Mouse (Mus musculus) erythroid progenitor cell, adult 5-6 weeks (primary cell): ENCODE data around the gene Gfra1. TPM values are rescaled to one million over a fixed set of nuclear protein-coding genes. Genes with fewer than 3 reads are reported as not detected.

Experiments
- ATAC-seq: replicated peaks from 2 replicates; pipeline ENCODE4 v1.8.0; 2016; ENCODE audit warnings: moderate number of reproducible peaks, mild to moderate bottlenecking, moderate TSS enrichment, inconsistent platforms; ENCODE audit not compliant: poor library complexity, low FRiP score, severe bottlenecking
- total RNA-seq, 2 experiments: library from RNA; stranded (forward) in 1 of 2; stranded (reverse) in 1 of 2; fragments of 150-400 nt in 1 of 2; fragments of 186-747, 209-891 nt in 1 of 2; gene quantifications; 2 replicates each; pipeline versions ENCODE4 v1.2.3 to v1.2.4; 2015 to 2017; ENCODE audit warnings: low replicate concordance in 2 of 2

Gene Gfra1
- total RNA-seq, 2 experiments from 2014 or later, result 1.2 to 5.9 TPM

DNA sequence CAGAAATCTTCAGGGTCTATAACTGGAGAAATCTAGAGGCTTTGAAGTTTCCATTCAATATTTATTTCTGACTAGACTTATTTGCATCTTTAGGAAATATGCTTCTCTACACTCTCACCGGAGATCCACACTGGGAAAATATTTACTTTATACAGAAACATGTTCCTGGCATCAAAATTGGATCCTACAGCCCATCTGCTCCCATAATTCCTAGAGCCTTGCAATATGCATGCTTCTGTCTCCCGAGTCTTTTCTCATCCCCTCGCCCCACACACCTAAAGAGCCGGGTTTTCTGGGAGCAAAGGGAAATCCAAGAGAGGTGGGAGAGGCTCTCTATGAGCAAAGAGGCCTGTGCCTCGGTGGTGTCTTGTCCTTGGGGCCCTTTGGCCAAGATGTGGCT is 184.9 kb downstream of the Gfra1 start:
- ATAC-seq, result no peak

DNA sequence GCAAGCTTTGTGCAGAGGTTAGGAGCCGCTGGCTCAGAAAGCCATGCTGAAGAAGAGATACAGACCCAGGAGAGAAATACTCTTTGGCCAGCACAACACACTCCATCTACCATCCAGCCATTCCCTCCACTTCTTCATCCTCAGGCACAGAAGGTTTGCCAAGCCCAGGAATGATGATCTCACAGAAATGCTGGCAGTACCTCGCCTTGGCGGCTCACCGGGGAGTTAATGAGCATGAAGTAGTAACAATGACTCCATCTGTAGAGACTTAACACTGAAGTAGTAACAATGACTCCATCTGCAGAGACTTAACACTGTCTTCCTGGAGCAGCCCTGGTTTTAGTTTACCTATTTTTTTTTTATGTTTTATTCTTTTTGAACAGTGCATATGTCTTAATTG is 187.2 kb downstream of the Gfra1 start:
- no peak for ATAC-seq

DNA sequence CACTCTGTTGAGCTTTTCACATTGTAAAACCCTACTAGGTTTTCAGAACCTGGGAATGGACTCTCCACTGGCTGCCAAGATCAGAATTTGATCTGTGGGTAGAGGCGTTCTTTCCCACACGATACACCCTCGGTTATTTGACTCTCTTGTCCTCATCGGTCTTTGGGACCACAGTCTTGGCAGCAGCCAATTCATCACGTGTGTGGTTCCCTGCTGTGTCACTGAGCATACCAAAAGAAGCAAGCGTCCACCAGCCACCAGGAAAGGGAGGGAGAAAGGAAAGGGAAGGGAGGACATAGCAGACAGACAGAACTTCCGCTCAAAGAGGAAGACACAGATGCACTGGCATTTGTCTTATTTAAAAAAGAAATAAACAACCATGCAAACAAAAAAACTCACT is 189.1 kb downstream of the Gfra1 start:
- ATAC-seq, result no peak

DNA sequence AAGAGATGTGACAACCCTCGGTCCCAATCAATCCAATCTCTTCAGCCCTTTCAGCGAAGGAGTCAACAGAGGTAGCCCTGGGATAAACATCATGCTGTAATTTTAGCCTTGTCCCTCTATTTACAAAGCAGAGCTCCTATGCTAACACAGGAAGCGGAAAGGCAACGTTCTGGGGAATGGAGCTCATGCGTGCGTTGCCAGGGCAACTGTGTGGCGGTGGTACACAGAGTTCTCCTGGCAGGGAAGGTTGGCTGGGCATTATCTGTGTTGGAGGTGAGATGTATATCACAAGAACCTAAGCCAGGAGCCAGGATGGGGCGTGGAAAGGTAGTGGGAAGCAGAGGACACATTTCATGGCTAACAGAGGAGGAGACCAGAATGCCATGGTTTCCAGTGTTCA is 194.8 kb downstream of the Gfra1 start:
- ATAC-seq, result no peak

DNA sequence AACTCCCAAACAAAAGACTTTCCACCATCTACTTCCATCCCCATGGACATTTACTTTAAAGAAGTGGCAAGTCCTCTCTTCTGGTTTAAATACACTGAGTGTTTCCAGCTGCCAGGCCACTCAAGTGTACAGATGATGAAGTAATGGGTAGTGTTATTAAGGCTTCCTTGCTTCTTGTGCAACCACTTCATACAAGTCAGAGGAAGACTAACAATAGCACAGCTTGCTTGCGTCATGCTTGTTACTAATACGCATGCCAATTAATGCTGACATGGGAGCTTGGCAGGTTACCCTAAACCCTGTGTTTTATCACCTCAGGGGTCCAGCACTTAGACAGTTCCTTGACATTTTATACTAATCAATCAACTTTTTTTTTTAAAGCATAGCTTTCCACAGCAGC is 196.5 kb downstream of the Gfra1 start:
- no peak for ATAC-seq

DNA sequence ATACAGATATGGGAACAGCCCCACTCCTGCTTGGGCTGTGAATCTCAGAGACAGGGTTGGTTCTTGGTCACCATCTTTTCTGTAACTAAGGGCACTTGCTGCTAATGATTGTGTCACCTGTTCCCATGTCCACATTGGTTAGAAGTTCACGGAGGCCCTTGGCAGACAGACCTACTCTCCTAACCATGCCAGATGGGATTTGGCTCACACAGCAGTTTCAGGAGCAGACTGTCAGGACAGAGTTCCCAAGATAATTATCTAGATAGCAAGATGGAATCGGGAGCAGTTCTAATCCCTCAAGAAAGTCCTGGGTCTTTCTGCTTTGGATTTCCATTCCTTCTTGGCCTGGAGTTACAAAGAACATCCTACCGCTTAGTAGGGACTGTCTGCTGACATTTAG is 199.2 kb downstream of the Gfra1 start:
- ATAC-seq, result no peak

DNA sequence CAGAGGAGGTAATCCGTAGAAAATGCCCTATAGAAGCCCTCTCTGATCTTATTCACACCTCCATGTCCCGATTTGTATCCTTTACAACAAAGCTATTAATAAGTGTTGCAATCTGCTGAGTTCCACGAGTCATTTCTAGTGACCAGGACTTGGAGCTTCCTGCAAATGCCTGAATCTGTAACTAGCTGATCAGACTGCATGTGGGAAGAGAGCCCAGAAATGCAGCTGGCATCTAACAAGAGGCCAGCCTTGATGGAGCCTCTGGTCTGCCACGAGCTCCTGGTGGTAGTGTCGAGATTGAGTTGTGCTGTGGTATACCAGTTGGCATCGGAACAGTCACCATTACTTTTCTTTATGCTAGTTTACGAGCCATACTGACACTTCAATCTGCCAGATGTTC is 200.3 kb downstream of the Gfra1 start:
- ATAC-seq, result no peak

DNA sequence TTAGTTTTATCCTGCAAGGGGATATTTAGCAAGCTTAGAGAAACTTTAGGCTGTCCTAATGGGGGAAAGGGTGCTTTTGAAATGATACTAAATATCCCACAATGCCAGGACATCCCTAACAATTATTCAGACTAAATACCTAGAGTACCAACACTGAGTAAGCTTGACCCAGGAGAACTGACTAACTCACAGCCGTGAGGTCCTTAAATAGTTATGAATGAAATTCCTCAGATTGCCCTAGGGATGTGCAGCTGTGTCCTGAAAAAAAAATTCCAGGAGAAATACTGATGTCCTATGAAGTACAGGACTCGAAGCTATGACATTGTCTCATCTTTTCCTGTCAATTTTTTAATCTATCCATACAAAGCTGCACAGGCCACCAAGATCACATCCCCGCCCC is 201.5 kb downstream of the Gfra1 start:
- no peak for ATAC-seq

DNA sequence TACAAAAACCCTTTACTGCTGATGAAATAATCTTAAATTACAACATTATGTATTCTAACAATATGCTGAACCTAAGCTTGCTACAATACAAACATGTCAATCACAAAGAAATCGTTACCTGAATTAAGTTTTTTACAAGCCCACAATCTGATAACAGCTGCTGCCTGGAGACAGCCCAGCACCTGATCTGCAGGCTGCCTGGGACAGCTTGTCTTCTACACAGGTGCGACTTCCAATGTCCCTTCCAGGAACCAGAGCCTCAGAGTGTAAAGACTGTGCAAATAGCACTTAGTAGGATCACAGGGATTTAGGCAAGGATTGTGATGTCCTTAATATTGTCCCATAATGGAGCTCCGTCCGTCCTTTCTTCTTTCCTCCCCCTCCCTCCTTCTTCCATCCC is 204.0 kb downstream of the Gfra1 start:
- ATAC-seq, result no peak

DNA sequence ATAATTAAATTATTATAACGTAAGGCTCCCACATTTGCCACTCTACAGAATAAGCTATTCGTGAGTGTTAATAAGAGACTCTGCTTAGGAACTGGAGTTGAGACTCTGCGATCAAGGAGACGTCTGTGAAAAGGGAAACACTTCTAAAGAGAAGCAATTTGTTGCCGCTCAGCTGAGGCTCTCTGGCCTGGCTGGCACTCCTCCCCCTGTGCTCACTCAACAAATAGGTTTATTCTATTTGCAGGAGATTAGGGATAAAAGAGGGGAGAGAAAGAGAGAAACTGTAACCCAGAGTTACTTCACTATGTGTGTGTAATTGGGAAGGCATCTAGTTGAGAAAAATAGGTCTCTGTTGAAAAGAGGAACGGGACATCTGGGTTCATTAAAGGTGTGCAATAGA is 204.6 kb downstream of the Gfra1 start:
- no peak for ATAC-seq

DNA sequence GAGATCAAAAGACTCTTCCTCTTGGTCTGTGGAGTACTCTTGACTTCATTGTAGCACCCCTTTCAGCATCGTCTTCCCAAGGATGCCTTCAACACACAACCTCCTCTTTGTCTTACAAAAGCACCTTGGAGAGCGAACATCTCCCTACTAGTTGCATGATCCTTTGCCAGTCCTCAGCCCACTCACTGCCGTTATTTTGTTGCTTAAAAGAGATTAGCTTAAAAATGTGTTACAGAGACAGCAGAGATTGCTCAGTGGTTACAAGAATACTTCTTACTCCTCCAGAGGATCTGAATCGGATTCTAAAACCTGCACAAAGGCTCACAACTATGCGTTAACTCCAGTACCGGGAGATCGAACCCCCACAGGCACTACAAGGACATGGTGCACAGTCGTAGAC is 205.5 kb downstream of the Gfra1 start:
- ATAC-seq, result no peak

DNA sequence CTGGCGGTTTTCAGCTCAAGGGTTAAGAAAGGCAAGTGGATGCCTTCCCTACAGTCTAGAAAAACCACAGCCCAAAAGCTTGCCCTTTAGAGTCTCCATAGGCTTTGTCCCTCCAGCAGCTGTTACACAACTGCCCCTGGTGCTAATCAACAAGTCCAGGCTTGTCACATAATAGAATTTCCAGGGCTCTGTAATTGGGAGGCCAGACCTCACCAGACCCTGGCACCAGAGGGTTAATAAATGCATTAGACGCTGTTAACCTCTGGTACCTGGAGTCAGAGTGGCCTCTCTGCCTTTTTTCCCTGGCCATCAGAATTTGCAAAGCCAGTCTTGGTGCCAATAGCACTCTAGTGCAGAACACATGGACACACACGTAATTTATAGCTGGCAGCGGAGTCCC is 211.6 kb downstream of the Gfra1 start:
- no peak for ATAC-seq

DNA sequence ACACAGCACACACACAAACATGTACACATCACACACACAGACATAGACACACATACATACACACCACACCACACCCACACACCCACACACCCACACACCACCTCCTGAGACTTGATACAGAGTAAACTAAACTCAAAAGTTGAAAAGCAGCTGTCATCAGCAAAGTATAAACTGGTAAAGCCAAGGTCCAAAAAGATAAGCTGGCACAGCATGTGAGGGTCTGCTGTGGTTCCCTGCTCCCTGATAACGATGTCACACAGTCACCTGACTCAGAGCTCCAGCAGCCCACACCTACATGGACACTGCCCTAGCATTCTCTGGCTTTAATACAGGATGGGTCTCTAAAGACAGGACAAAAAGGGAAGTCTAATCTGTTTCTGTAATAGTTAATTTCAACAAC is 212.1 kb downstream of the Gfra1 start:
- ATAC-seq, result peak; percentile 46; the same call in 1 of the 2 replicates

DNA sequence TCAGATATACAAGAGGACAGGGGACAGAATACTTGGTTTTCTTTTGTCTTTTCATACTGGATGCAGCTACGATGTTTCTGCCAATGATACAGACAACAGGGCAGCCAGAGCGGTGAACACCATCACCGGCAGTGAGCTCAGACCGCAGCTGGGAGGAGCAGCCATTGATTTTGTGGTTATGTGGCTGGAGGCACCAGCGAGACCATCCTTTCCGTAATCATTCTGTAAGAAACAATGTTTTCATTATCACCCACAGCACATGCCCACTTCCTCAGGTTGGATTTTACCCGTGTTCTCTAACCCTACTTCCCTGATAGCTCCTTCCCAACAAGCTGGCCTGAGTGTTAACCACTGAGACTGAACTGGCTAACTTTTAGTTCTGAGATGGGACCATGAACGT is 217.4 kb downstream of the Gfra1 start:
- ATAC-seq, result no peak

DNA sequence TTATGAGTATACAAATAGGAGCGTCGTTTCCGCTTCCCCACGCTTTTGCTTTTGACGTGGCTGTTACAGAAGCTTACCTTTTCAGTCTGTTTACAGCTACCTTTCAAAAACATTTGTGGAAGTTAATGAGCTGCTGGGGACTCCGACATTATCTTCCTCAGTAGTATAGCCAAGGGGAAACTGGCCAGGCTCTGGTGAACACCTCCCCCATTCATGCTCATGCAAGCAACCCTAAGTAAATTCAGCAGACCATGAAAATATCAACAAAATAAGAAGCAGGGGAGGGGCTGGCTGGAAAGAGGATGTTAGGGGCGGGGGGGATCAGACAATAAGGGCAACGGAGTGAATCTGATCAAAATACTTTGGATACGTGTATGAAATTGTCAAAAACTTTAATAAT is 228.0 kb downstream of the Gfra1 start:
- ATAC-seq, result no peak

DNA sequence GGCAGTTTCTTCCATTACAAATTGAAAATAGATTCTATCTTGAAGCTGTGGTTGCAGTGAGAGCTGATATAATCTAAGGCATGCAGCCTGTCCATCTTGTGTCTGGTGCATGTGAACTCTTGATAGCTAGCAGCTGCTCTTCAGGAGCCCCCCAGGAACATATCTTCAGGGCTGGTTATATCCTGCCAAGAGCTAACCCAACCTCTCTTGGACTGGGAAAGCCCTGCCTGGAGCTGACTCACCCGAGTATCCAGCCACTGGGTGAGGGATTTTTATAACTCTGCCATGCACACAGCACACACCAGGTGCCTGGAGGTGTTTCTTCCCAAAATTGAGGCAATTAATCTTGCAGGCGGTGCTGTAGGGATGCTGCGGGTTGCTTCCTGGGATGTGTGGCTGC is 228.8 kb downstream of the Gfra1 start:
- ATAC-seq, result no peak

DNA sequence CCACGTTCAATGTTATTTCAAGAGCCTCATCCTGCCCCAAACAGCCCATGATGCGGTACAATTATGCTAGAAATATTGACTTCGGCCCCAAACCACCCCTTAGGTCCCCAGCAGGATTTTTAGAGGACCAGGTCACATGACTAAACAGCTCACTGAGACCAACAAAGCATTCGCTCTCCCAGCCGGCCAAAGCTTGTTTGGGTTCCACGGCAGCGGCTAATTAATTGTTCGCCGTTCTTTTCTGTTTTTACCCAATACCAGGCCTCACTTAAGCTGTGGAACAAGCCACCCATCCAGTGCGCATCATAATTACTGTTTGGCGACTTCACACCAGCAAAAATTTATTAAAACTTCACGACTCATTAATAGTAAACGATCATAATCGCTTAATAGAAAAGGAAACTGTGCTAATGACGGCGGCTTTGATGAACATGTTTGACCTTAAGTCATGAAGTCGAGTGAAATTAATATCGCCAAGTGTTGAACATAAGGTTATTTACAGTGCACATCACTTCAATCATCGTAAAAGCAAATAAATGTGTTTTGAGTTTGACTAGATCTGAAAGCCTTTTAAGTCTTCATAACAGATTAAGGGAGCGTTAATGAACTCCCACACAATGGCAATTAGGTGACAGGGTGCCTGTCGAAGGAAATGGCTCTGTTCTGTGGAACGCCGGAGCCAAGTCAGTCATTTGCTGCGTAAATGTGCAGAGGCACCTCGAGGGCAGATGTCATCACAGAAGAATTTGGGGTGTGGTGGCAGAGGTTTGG is 235.5 kb downstream of the Gfra1 start:
- ATAC-seq, result no peak

DNA sequence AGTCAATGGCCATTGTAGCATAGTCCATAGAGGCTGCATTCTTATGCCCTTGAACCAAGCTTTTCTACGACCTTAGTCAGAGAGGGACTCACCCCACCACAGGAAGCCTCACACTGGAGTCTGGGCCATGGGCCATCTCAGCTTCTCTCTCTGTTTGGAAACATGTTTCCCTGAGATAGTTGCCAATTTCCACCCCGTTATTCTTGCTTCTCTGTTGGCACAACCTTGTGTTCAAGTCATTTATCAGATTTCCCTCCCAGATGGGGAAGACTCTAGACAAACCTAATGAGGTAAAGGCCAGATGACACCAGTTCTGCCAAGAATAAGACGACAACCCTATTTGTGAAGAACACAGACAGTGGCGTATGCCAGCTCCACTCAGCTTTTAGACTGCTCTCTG is 238.1 kb downstream of the Gfra1 start:
- ATAC-seq, result no peak

DNA sequence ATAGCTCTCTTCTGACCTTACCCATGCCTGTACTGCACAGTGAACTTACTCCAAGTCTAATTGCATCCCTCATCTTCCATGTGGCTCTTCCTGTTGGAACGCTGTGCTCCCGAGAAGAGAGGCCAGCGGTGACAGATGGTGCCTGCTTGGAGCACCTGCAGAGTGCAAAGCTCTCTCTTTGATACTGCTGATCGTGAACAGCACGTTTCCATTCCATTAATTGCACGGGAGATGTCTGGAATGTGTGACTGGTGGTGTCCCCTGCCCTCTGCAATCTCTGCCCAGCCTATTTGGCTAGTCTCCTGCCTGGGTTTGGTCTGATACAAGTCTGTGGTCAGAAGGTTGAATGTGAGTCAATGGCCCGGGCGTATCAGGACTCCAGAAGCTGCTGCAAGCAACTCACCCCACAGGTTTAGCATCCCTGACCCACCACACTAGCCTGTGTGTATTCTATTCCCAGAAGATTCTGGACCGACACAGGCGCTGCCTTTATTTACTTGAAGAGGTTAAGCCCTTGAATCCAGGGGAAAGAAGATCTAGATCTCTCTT is 249.1 kb downstream of the Gfra1 start:
- ATAC-seq, result no peak

DNA sequence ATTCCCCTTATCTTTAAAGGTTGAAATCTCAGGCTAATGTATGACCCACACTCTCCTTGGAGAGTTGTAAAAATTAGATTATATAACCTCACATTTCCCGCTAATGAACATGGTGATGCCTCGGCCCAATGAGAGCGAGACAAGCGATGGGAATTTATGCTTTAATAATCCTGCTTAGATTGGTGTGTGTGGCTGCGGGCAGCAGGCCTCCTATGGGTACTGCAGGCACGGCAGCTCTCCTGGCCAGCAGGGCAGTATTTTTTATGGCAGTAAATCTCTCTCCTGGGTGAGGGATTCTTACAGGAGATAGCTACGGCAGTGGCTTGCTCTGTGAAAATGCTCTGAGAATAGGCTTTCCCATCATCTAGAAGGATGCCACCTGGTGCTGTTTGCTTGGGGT is 250.2 kb downstream of the Gfra1 start:
- ATAC-seq, result no peak

DNA sequence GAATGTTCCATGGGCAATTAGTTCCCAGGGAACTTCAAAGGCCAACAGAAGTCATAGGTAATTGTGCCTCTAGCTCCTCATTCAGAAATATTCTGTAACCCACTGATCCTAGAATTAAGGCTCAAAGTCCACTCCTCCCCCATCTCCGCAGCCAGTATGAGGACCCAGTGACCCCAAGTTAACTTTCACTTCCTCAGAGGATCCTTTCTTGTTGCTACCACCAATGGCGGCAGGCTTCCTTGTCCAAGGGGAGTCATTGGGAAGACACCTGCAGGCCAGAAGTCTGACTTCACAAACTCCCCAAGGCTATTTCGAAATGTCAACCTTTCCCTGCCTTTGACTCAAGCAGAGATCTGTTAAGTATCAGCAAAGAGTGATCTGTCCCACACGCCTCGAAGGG is 253.1 kb downstream of the Gfra1 start:
- ATAC-seq, result no peak

DNA sequence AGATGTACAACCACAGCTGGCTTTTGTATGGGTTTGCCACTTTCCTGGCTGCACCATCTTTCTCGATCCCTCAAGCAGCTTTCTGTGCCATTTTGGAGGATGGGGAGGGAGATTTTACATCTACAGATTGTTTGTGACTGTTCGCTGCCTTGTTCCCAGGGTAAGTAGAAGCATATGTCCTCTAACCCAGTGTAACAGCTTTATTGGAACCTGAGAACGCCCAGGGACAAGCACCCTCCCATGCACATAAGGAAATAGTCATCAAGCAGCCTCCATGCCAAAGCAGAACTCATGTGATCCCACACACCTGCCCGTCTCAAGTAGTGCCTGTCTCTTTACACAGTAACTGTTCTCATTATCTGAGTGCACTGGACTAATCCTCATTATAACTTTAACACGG is 256.0 kb downstream of the Gfra1 start:
- ATAC-seq, result no peak
